Mouse (Mus musculus): ENCODE results near the gene Camk2n1. TPM values are rescaled to one million over a fixed set of nuclear protein-coding genes. Genes with fewer than 3 reads are reported as not detected.

Gene Camk2n1
- total RNA-seq (2023): under 1 TPM; 0.09 TPM

DNA sequence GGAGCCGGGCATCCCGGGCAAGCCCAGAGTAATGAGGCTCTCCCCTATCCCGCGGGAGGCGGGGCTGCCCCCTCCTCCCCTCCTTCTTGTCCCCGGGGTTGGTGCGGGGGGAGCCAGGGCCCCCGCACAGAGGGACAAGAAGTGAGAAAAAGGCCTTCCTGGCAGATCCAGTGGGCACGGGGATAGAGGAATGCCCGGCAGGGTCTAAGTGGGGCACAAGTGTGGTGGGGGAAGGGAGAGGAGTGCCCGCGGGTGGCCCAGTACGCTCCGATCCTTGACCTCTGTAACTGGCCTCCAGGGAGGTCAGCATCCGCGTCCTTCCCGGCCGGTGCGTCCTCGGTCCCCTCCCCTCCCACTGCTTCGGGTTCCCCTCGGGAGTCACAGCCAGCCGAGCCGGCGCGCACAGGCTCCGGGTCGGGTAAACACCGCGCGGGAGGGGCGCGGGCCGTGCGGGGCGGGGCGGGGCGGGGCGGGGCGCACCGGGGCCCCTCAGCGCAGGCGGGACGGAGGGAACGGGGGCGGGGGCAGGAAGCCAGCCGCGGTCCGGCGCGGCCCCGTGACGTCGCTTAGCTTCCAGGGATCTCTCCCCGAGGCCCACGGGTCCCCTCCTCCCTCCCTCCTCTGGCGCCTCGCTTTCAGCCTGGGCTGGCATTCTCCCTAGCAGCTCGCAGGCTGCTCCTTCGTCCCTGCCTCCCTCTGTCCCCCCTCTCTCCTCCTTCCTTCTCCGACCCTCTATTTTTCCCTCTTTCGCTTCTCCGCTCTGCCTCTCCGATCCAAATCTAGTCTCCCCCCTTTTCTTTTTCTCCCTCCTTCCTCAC, at the start of gene Camk2n1:
Gene Camk2n1, plus strand, starts transcription at position 562 of the 818 bp plus-strand sequence.

DNA sequence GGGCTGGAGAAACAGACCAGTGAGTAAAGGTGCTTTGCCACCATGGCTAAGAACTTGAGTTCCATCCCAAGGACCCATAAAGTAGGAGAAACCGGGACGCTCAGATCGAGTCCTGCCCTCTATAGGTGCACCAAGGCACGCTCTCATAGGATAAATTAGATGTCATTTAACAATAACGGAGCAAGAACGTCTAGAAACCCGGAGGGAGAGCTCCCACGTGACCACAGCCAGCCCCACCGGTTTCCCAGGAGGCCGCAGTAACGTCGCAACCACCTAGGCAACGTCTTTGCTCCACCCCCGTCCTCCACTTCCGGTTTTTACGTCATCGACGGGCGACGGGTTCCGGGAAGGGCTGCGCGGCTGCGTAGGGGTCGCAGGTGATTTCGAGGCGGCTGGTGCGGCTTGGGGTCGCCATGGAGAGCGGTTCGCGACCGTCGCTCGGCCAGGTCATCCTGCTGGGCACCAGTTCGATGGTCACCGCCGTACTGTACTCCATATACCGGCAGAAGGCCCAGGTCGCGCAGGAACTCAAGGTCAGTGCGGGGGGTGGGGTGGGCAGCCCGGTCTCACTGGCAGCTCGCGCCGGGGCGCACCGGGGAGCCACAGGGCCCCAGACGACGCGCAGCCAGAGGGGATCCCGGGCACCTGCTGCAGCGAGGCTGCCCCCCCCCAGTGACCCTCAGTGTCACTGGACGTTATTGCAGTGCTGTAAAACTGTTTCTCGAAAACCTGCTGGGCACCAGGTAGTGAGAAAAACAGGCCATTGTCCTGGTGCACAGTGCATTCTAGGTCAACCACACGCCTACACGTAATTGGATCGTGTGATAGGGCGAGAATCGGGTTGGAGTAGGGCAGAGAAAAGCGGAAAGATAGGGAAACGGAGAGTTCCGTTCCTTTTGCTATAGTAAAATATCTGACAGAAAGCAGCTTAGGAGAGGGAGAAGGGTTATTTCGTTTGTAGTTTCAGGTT, 19.5 kb upstream of the Camk2n1 start, which contains the start of gene Mul1:
Gene Mul1, plus strand, starts transcription at position 325 of the 970 bp plus-strand sequence.

Other genes with a start within 250 kb of the Camk2n1 start
- gene Hp1bp3, start 238.0 kb upstream of the Camk2n1 start, total RNA-seq (2023): 100 to 1,000 TPM; 114 to 115 TPM
- 1 to 10 TPM; 3.0 TPM for gene Sh2d5, start 203.9 kb upstream of the Camk2n1 start, total RNA-seq (2023)
- gene Kif17, start 203.9 kb upstream of the Camk2n1 start, total RNA-seq (2023): 1 to 10 TPM; 1.4 to 1.7 TPM
- gene Ddost, start 149.6 kb upstream of the Camk2n1 start, total RNA-seq (2023): 10 to 100 TPM; 82.9 to 85.4 TPM
- 10 to 100 TPM; 32.1 to 34.2 TPM for gene Pink1, start 128.0 kb upstream of the Camk2n1 start, total RNA-seq (2023)
- gene Cda, start 86.3 kb upstream of the Camk2n1 start, total RNA-seq (2023): not detected
- not detected for gene Fam43b, start 57.8 kb upstream of the Camk2n1 start, total RNA-seq (2023)
- 10 to 100 TPM; 20.1 to 30.0 TPM for gene Mul1, start 19.6 kb upstream of the Camk2n1 start, total RNA-seq (2023)
- not detected for gene Vwa5b1, start 181.6 kb downstream of the Camk2n1 start, total RNA-seq (2023)

Data from neutrophil, adult 83 days (primary cell).